Mouse (Mus musculus) kidney, adult 2 months (tissue): Measurements from ENCODE around the gene Txndc5. TPM values are rescaled to one million over a fixed set of nuclear protein-coding genes. Genes with fewer than 3 reads are reported as not detected.
A peak's percentile ranks its signal among the peaks of the same experiment; 100 is the strongest.

Source experiments
- DNase-seq: peaks from one replicate; pipeline ENCODE4 v3.0.0; 2021
- H3K27ac ChIP-seq: fragments of 200-500 bp; 2 replicates; pipeline ENCODE4 v1.5.1; 2012; ENCODE audit warnings: low read depth, low read length, control low read depth, inconsistent platforms; ENCODE audit not compliant: insufficient read depth
- H3K27me3 ChIP-seq: fragments of 200-500 bp; replicated peaks from 2 replicates; pipeline ENCODE4 v1.6.1; 2012; ENCODE audit warnings: mild to moderate bottlenecking, moderate library complexity, low read length, inconsistent platforms; ENCODE audit not compliant: control insufficient read depth, insufficient read depth
- H3K36me3 ChIP-seq: fragments of 200-500 bp; 2 replicates; pipeline ENCODE4 v1.6.1; 2012; ENCODE audit warnings: mild to moderate bottlenecking, moderate library complexity, low read length, inconsistent platforms; ENCODE audit not compliant: control insufficient read depth, insufficient read depth
- H3K4me1 ChIP-seq: fragments of 200-500 bp; 2 replicates; pipeline ENCODE4 v1.6.1; 2011; ENCODE audit warnings: low read length; ENCODE audit not compliant: control insufficient read depth, insufficient read depth
- H3K4me3 ChIP-seq: fragments of 200-500 bp; 2 replicates; pipeline ENCODE4 v1.5.1; 2011; ENCODE audit warnings: mild to moderate bottlenecking, low read depth, low read length, control low read depth; ENCODE audit not compliant: insufficient read depth
- CTCF ChIP-seq: fragments of 200-500 bp; conservative IDR thresholded peaks from 2 replicates; pipeline ENCODE4 v1.5.1; 2011; ENCODE audit warnings: low read depth, mild to moderate bottlenecking, control low read depth, low read length, moderate library complexity, mixed read lengths; ENCODE audit not compliant: insufficient read depth, insufficient read length
- POLR2A ChIP-seq: fragments of 200-500 bp; IDR thresholded peaks from one replicate; pipeline ENCODE4 v1.6.1; 2011; ENCODE audit warnings: low read depth, low read length, control low read depth
- WGBS: fragments of 180-500 bp; shearing (Covaris S2); methylation state at CpG from one replicate; pipeline ENCODE4 v1.1.7; 2018; 5-methylcytosine and 5-hydroxymethylcytosine counted together
- polyA plus RNA-seq: library from polyadenylated mRNA; depleted of rRNA; stranded (reverse); fragments of >200 nt; gene quantifications from 2 replicates; pipeline ENCODE4 v1.2.3, GENCODE M21; 2012

Gene Txndc5
- polyA plus RNA-seq, 1 experiment = 91.3 TPM

GRCm38 (mm10) chr13:38534016-38534415, 5.4 kb upstream of the Txndc5 start:
- no peaks in the 10 kb centered on the region for H3K27me3 ChIP-seq
- WGBS = 58% methylated on average over 6 of the region's 6 CpGs
- no peak for DNase-seq

DNA sequence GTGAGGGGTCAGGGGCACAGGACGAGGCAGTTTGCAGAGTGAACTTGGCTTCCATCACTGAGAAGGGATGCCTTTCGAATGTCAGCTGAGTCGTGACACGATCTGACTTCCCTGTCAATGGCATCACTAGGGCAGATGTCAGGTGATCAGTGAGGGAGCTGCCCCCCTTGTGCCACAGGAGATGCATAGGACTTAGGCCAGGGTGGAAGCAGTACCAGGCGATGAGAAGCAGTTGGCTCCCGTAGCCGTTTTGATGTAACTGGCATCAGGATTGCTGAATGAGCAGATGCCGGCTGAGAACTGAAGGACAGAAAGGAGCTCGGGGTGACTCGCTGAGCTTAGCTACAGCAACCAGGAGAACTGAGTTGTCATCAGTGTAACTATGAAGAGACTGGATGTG, 4.8 kb upstream of the Txndc5 start:
- Histone ChIP-seq H3K36me3 (no peaks in the 10 kb centered on the region), H3K27me3 (no peaks in the 10 kb centered on the region), H3K4me1 (peaks cover 4% of the 10 kb centered on the region; the same call in 1 of the 2 replicates), H3K4me3 (no peak overlapping the region), H3K27ac (no peak overlapping the region)
- no peak for DNase-seq
- WGBS = 87% methylated on average over 10 of the region's 10 CpGs
- TF ChIP-seq POLR2A (no peak), CTCF (no peak)

More at GRCm38 (mm10) chr13:38534016-38534415, 5.4 kb upstream of the Txndc5 start:
- no peak overlapping the region for H3K4me3 ChIP-seq
- H3K27ac ChIP-seq = no peak overlapping the region
- no peaks in the 10 kb centered on the region for H3K36me3 ChIP-seq
- TF ChIP-seq POLR2A = no peak
- no peaks in the 10 kb centered on the region for H3K4me1 ChIP-seq

DNA sequence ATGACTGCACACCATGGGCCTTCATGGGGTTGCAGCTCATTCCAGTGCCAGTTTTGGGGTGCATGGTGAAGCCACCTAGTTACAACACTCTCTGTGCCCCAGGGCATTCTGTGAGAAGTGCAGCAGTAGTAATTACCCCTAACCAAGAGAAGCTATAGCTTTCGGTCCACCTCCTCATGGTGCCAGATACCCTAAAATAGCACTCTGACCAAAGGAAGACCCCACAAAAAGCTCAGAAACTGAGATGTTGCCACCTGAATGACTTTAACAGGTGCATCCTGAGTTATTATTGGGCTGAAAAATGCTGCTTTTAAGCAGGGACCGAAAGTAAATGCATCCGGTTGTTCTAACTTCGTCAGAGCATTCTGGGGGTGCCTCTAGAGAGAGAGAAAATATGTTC, 2.9 kb upstream of the Txndc5 start:
- 94% methylated on average over 4 of the region's 4 CpGs for WGBS
- TF ChIP-seq CTCF = no peak
- TF ChIP-seq POLR2A = no peak
- H3K27ac ChIP-seq = no peak overlapping the region
- no peak for DNase-seq
- H3K4me3 ChIP-seq = no peak overlapping the region
- no peaks in the 10 kb centered on the region for H3K36me3 ChIP-seq
- H3K27me3 ChIP-seq = no peaks in the 10 kb centered on the region
- peaks cover 5% of the 10 kb centered on the region for H3K4me1 ChIP-seq

DNA sequence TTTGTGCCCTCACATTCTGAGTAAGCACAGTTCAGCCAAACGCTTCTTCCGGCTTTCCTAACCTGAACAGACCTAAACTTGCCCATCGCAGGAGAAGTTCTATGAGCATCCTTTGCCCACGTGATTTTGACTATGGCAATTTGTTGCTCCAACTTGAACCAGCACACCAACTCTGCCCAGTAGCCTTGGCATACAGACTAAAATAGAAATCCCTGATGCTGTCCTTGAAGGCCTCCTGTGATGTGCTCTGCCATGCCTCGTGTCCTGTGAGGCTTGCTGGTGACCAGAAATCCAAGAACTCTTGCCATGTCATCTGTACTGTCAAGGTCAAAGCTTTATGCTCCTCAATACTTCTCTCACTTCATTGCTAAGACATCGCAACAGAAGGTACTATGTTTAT, 952 bp upstream of the Txndc5 start:
- peaks cover 12% of the 10 kb centered on the region for H3K4me1 ChIP-seq
- no peaks in the 10 kb centered on the region for H3K36me3 ChIP-seq
- WGBS = 73% methylated on average over 6 of the region's 6 CpGs
- no peak for DNase-seq
- H3K4me3 ChIP-seq = no peak overlapping the region
- H3K27ac ChIP-seq = no peak overlapping the region
- TF ChIP-seq CTCF (no peak), POLR2A (no peak)
- H3K27me3 ChIP-seq = no peaks in the 10 kb centered on the region

GRCm38 (mm10) chr13:38527797-38528650, 600 bp downstream of the Txndc5 start:
- Histone ChIP-seq H3K4me1 (peaks cover 12% of the 10 kb centered on the region), H3K36me3 (no peaks in the 10 kb centered on the region), H3K27me3 (no peaks in the 10 kb centered on the region), H3K27ac (peak overlapping the region; percentile 71), H3K4me3 (peak overlapping the region; percentile 82)
- TF ChIP-seq CTCF (no peak), POLR2A (no peak)
- WGBS = under 1% methylated on average over 82 of the region's 87 CpGs
- DNase-seq = peak; percentile 92

- Histone ChIP-seq H3K4me1 (peaks cover 12% of the 10 kb centered on the region), H3K27me3 (no peaks in the 10 kb centered on the region), H3K27ac (peak overlapping the region; percentile 71), H3K4me3 (peak overlapping the region; percentile 82), H3K36me3 (no peaks in the 10 kb centered on the region)
- DNase-seq = peak; percentile 81
- WGBS = 6% methylated on average over 15 of the region's 15 CpGs
- TF ChIP-seq CTCF = no peak
Measured at GRCm38 (mm10) chr13:38527041-38527796, 1.4 kb downstream of the Txndc5 start.

DNA sequence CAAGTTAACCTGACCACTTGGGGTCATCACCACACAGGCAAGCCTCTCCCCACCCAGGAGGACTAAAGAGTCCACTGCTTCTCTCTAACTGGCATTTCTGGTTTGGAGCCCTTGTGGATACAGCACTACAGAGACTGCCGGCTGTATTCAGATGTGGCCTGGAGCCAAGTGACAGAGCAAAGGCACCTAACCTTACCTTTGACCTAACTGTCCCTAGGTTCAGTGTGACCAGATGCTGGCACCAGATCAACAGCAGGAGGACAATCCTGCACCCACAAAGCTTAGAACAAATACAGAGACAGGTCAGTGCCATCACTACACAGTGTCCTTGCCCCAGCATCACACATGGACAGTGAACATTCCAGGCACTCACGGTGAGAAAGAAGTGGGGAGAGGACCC, 2.5 kb downstream of the Txndc5 start:
- no peak overlapping the region for H3K4me3 ChIP-seq
- TF ChIP-seq CTCF = no peak
- no peak for TF ChIP-seq POLR2A

More for the DNA sequence above, 2.5 kb downstream of the Txndc5 start:
- whole genome bisulfite sequencing = 35% methylated on average over 2 of the region's 2 CpGs
- no peaks in the 10 kb centered on the region for H3K36me3 ChIP-seq
- H3K4me1 ChIP-seq = peaks cover 12% of the 10 kb centered on the region
- no peaks in the 10 kb centered on the region for H3K27me3 ChIP-seq
- peak; percentile 55 for DNase-seq
- H3K27ac ChIP-seq = no peak overlapping the region
